Mouse (Mus musculus) B cell, adult 67 days (primary cell): Measurements from ENCODE around the gene Mgst2. TPM values are rescaled to one million over a fixed set of nuclear protein-coding genes. Genes with fewer than 3 reads are reported as not detected.

Source experiments
- total RNA-seq, 2 experiments: library from RNA; stranded (reverse); gene quantifications; 4 replicates each; pipeline ENCODE4 v1.2.4; 2023

The Mgst2 gene
- 10 to 100 TPM; 12.7 to 14.3 TPM for total RNA-seq

GRCm38 (mm10) chr3:51660060-51660459, at the start of gene Mgst2:
TSS of gene Mgst2 (plus strand) at chr3:51660360.

Other genes starting within 250 kb of the Mgst2 start
- 100 to 1,000 TPM; 103 to 119 TPM for gene Naa15, start 245.2 kb upstream of the Mgst2 start, total RNA-seq
- 10 to 100 TPM; 28.6 to 34.9 TPM for gene Rab33b, start 176.4 kb upstream of the Mgst2 start, total RNA-seq
- gene Setd7, start 99.5 kb upstream of the Mgst2 start, total RNA-seq, result 10 to 100 TPM; 40.0 to 43.7 TPM